In genomic region chr17:5429090-5429771, GRCm38 (mm10) we compare ENCODE assay signal across 9 mouse cellular contexts. TPM values are rescaled to one million over a fixed set of nuclear protein-coding genes. Genes with fewer than 3 reads are reported as not detected.
DNase-seq lines count a peak whose midpoint lies in the region; ATAC-seq and TF ChIP-seq lines count a peak whose summit lies in the region.
"Had no signal": no experiment of that assay in that cellular context is flagged by ENCODE, and none has a peak within 500 bp of the region (broad histone marks: within the 10 kb centered on the region; RNA-seq: fewer than 3 reads in every experiment).

No protein-coding gene starts in this region.

- H3K4me3 ChIP-seq in heart, embryonic 14.5 days (ENCODE audit: control insufficient read depth in 1 of 2, insufficient read depth in 1 of 2, low read depth in 1 of 2, low read length in 2 of 2): no peak overlapping the region
- H3K4me3 ChIP-seq in liver, embryonic 12.5 days: no peak overlapping the region
- no peak overlapping the region for H3K4me3 ChIP-seq in neural tube, embryonic 11.5 days (ENCODE audit: low read depth, low read length)
- no peak overlapping the region for H3K4me3 ChIP-seq in stomach, postnatal 0 days (ENCODE audit: low read depth, low read length)

- peaks cover 53% of the 10 kb centered on the region for H3K36me3 ChIP-seq in heart, embryonic 14.5 days (ENCODE audit: control insufficient read depth, insufficient read depth, low read length)
- H3K36me3 ChIP-seq in liver, embryonic 12.5 days: peaks cover 48% of the 10 kb centered on the region
- no peaks in the 10 kb centered on the region for H3K36me3 ChIP-seq in neural tube, embryonic 11.5 days (ENCODE audit: control insufficient read depth, insufficient read depth, low read length)
- H3K36me3 ChIP-seq in stomach, postnatal 0 days (ENCODE audit: control insufficient read depth, insufficient read depth, low read length): peaks cover 19% of the 10 kb centered on the region; the same call in 1 of the 2 replicates

- no peak for TF ChIP-seq EP300 in stomach, postnatal 0 days (optimal IDR thresholded peaks at IDR 0.05)

- DNase-seq in brain, embryonic 18.5 days (ENCODE audit: low read depth, low spot score): peak; percentile 84
- peak; percentile 54 for DNase-seq in fat pad, adult 2 months (ENCODE audit: extremely low read depth, low read depth, low spot score)
- peak; percentile 96 for DNase-seq in kidney, postnatal 10 days
- DNase-seq in neural tube, embryonic 11.5 days (ENCODE audit: low spot score): peak; percentile 91
- peak; percentile 90 for DNase-seq in stomach, postnatal 0 days (ENCODE audit: low spot score)

- H3K27ac ChIP-seq in heart, embryonic 14.5 days (replicated peaks in 1 of 2; ENCODE audit: control insufficient read depth in 1 of 2, insufficient read depth in 1 of 2, low read depth in 2 of 2, low read length in 2 of 2): no peak overlapping the region
- no peak overlapping the region for H3K27ac ChIP-seq in liver, embryonic 12.5 days
- H3K27ac ChIP-seq in neural tube, embryonic 11.5 days (ENCODE audit: low read depth, low read length): no peak overlapping the region
- no peak overlapping the region for H3K27ac ChIP-seq in stomach, postnatal 0 days (replicated peaks)
- H3K27ac ChIP-seq: macrophage had no signal

- no peak overlapping the region for H3K9ac ChIP-seq in heart, embryonic 14.5 days (ENCODE audit: low read length)
- no peak overlapping the region for H3K9ac ChIP-seq in liver, embryonic 12.5 days
- H3K9ac ChIP-seq in neural tube, embryonic 11.5 days (ENCODE audit: low read length): no peak overlapping the region
- no peak overlapping the region for H3K9ac ChIP-seq in stomach, postnatal 0 days (ENCODE audit: low read length)

- no peaks in the 10 kb centered on the region for H3K27me3 ChIP-seq in heart, embryonic 14.5 days (ENCODE audit: control insufficient read depth, insufficient read depth, low read length)
- H3K27me3 ChIP-seq in liver, embryonic 12.5 days (replicated peaks): no peaks in the 10 kb centered on the region
- H3K27me3 ChIP-seq in neural tube, embryonic 11.5 days (ENCODE audit: control insufficient read depth, insufficient read depth, low read length): no peaks in the 10 kb centered on the region
- no peaks in the 10 kb centered on the region for H3K27me3 ChIP-seq in stomach, postnatal 0 days (ENCODE audit: control insufficient read depth, insufficient read depth, low read length)

- WGBS in heart, embryonic 14.5 days: 54% methylated on average over 10 of the region's 10 CpGs
- 51% methylated on average over 10 of the region's 10 CpGs for WGBS in liver, embryonic 12.5 days (ENCODE audit: insufficient replicate concordance)
- 60% methylated on average over 10 of the region's 10 CpGs for WGBS in neural tube, embryonic 11.5 days
- WGBS in stomach, postnatal 0 days: 55% methylated on average over 10 of the region's 10 CpGs

- peak; percentile 100 for TF ChIP-seq CTCF in stomach, postnatal 0 days (IDR thresholded peaks at IDR 0.05; ENCODE audit: low read depth)

- H3K4me1 ChIP-seq in heart, embryonic 14.5 days (ENCODE audit: control insufficient read depth in 2 of 2, insufficient read depth in 2 of 2, low read length in 2 of 2): peaks cover 6 to 13% of the 10 kb centered on the region in 2 experiments; a peak in 3 of 4 replicates
- H3K4me1 ChIP-seq in liver, embryonic 12.5 days: peaks cover 17% of the 10 kb centered on the region
- H3K4me1 ChIP-seq in neural tube, embryonic 11.5 days (ENCODE audit: control insufficient read depth, insufficient read depth, low read length): no peaks in the 10 kb centered on the region
- H3K4me1 ChIP-seq in stomach, postnatal 0 days (replicated peaks; ENCODE audit: control insufficient read depth, insufficient read depth): no peaks in the 10 kb centered on the region

- H3K9me3 ChIP-seq in heart, embryonic 14.5 days (ENCODE audit: control insufficient read depth, low read length): no peaks in the 10 kb centered on the region
- no peaks in the 10 kb centered on the region for H3K9me3 ChIP-seq in liver, embryonic 12.5 days (replicated peaks)
- H3K9me3 ChIP-seq in neural tube, embryonic 11.5 days (ENCODE audit: control insufficient read depth, low read length): no peaks in the 10 kb centered on the region
- no peaks in the 10 kb centered on the region for H3K9me3 ChIP-seq in stomach, postnatal 0 days (ENCODE audit: control insufficient read depth, low read length)

- H3K4me2 ChIP-seq in heart, embryonic 14.5 days (ENCODE audit: low read length): no peak overlapping the region
- H3K4me2 ChIP-seq in liver, embryonic 12.5 days: no peak overlapping the region
- H3K4me2 ChIP-seq in neural tube, embryonic 11.5 days (ENCODE audit: low read depth): no peak overlapping the region
- no peak overlapping the region for H3K4me2 ChIP-seq in stomach, postnatal 0 days (replicated peaks; ENCODE audit: low read depth)

- peak; percentile 100 for ATAC-seq in CD4-positive, CD25-positive, alpha-beta regulatory T cell, adult 4 months
- 0 out of 2 replicates have a peak, but pooled peaks have one; percentile 37 for ATAC-seq in heart, embryonic 14.5 days (ENCODE audit: insufficient number of reproducible peaks, insufficient read depth, low FRiP score, low read depth)
- peak; percentile 39 for ATAC-seq in liver, embryonic 12.5 days
- ATAC-seq in neural tube, embryonic 11.5 days (ENCODE audit: insufficient read depth, low FRiP score, low TSS enrichment): peak; percentile 61
- ATAC-seq in stomach, postnatal 0 days (ENCODE audit: low FRiP score, low TSS enrichment): peak; percentile 85

RNA-seq across cellular contexts. Expression of gene Ldhal6b, which starts 10.7 kb away (rescaled TPM):
- polyA plus RNA-seq in CD4-positive, CD25-positive, alpha-beta regulatory T cell, adult 4 months (2017; shearing (Covaris generic)): not detected
- polyA plus RNA-seq in heart, embryonic 14.5 days (2014; fragmentation: Nextera tagmentation; extraction: Ambion mirVana): not detected in 2 replicates
- not detected in 2 replicates for polyA plus RNA-seq in liver, embryonic 12.5 days (2016; fragmentation: Nextera tagmentation; extraction: Ambion mirVana)
- 0.16 TPM in 1 of 2 replicates, not detected in the other for polyA plus RNA-seq in neural tube, embryonic 11.5 days (2014; fragmentation: Nextera tagmentation; extraction: Ambion mirVana)
- 0.06 TPM in 1 of 2 replicates, not detected in the other for polyA plus RNA-seq in stomach, postnatal 0 days (2015; fragmentation: Nextera tagmentation; extraction: Ambion mirVana)

RNA-seq across cellular contexts. Expression of gene Tmem242, which starts 10.8 kb away (rescaled TPM):
- 10 to 100 TPM; 44.8 to 56.7 TPM for polyA plus RNA-seq in CD4-positive, CD25-positive, alpha-beta regulatory T cell, adult 4 months (2017; shearing (Covaris generic))
- 108 and 141 TPM in 2 replicates for polyA plus RNA-seq in heart, embryonic 14.5 days (2014; fragmentation: Nextera tagmentation; extraction: Ambion mirVana)
- polyA plus RNA-seq in liver, embryonic 12.5 days (2016; fragmentation: Nextera tagmentation; extraction: Ambion mirVana): 52.6 and 52.8 TPM in 2 replicates
- 118 and 139 TPM in 2 replicates for polyA plus RNA-seq in neural tube, embryonic 11.5 days (2014; fragmentation: Nextera tagmentation; extraction: Ambion mirVana)
- polyA plus RNA-seq in stomach, postnatal 0 days (2015; fragmentation: Nextera tagmentation; extraction: Ambion mirVana): 101 TPM in 2 replicates

Comparison
In these comparisons a context has a peak if more than half of its experiments do, and no peak if none do; other contexts are left out.
1. ATAC-seq: peak in every context shown above with its lines; median percentile 100 in CD4-positive, CD25-positive, alpha-beta regulatory T cell, adult 4 months; 85 in stomach, postnatal 0 days; 61 in neural tube, embryonic 11.5 days; 39 in liver, embryonic 12.5 days; 37 in heart, embryonic 14.5 days.